Mouse (Mus musculus) liver, embryonic 16.5 days (tissue): Measurements from ENCODE around the gene Lrrc8a. TPM values are rescaled to one million over a fixed set of nuclear protein-coding genes. Genes with fewer than 3 reads are reported as not detected.

Source experiments
- ATAC-seq: fragments of 200-750 bp; cut with Nextera tagmentation; 2 replicates; pipeline ENCODE4 v1.8.0; 2017; ENCODE audit warnings: low read depth, mild to moderate bottlenecking, moderate number of reproducible peaks, moderate library complexity
- H3K27ac ChIP-seq: fragments of 300-500 bp; sonication (generic); 2 replicates; pipeline ENCODE4 v1.5.1; 2014; ENCODE audit warnings: mild to moderate bottlenecking, low read length
- H3K27me3 ChIP-seq: fragments of 300-500 bp; sonication (generic); 2 replicates; pipeline ENCODE4 v1.6.1; 2014; ENCODE audit warnings: low read depth, low read length, mixed read lengths; ENCODE audit not compliant: control insufficient read depth, insufficient read depth
- H3K36me3 ChIP-seq: fragments of 300-500 bp; sonication (generic); 2 replicates; pipeline ENCODE4 v1.6.1; 2014; ENCODE audit warnings: mild to moderate bottlenecking; ENCODE audit not compliant: control insufficient read depth, insufficient read depth
- H3K4me1 ChIP-seq: fragments of 300-500 bp; sonication (generic); 2 replicates; pipeline ENCODE4 v1.6.1; 2014; ENCODE audit warnings: low read depth, low read length, mixed read lengths; ENCODE audit not compliant: control insufficient read depth
- H3K4me2 ChIP-seq: fragments of 300-500 bp; sonication (generic); 2 replicates; pipeline ENCODE4 v1.6.1; 2014; ENCODE audit warnings: low read depth, low read length, mixed read lengths
- H3K4me3 ChIP-seq: fragments of 300-500 bp; sonication (generic); 2 replicates; pipeline ENCODE4 v1.5.1; 2014; ENCODE audit warnings: low read depth, mild to moderate bottlenecking, low read length
- H3K9ac ChIP-seq: fragments of 300-500 bp; sonication (generic); 2 replicates; pipeline ENCODE4 v1.6.1; 2014; ENCODE audit warnings: low read depth, low read length
- H3K9me3 ChIP-seq: fragments of 300-500 bp; sonication (generic); replicated peaks from 2 replicates; pipeline ENCODE4 v1.6.1; 2016; ENCODE audit warnings: low read length; ENCODE audit not compliant: control insufficient read depth
- WGBS: fragments of 180-500 bp; shearing (Covaris S2); extraction: QIAGEN DNeasy Blood & Tissue Kit; methylation state at CpG from one replicate; pipeline ENCODE4 v1.1.7; 2014; ENCODE audit not compliant: insufficient replicate concordance; 5-methylcytosine and 5-hydroxymethylcytosine counted together
- polyA plus RNA-seq: library from polyadenylated mRNA; unstranded; fragments of >200 nt; fragmentation: Nextera tagmentation; extraction: Ambion mirVana; gene quantifications from 2 replicates; pipeline ENCODE4 v1.2.1, GENCODE M21; 2015

Gene Lrrc8a
- polyA plus RNA-seq, 1 experiment from 2014 or later, result 11.9 TPM

GRCm38 (mm10) chr2:30299966-30300365 lies 62.5 kb downstream of the Lrrc8a start:
- Histone ChIP-seq H3K27me3 (no peaks in the 10 kb centered on the region), H3K27ac (no peak overlapping the region), H3K9me3 (no peaks in the 10 kb centered on the region), H3K36me3 (peaks cover 38% of the 10 kb centered on the region), H3K4me1 (no peaks in the 10 kb centered on the region), H3K4me3 (no peak overlapping the region), H3K9ac (no peak overlapping the region), H3K4me2 (no peak overlapping the region)
- no peak for ATAC-seq
- 76% methylated on average over 5 of the region's 5 CpGs for WGBS

GRCm38 (mm10) chr2:30306087-30306486 lies 68.6 kb downstream of the Lrrc8a start:
- Histone ChIP-seq H3K9ac (no peak overlapping the region), H3K9me3 (no peaks in the 10 kb centered on the region), H3K4me2 (no peak overlapping the region), H3K4me3 (no peak overlapping the region), H3K27me3 (no peaks in the 10 kb centered on the region), H3K4me1 (no peaks in the 10 kb centered on the region), H3K36me3 (peaks cover 50% of the 10 kb centered on the region), H3K27ac (no peak overlapping the region)
- ATAC-seq, result no peak
- 81% methylated on average over 7 of the region's 7 CpGs for WGBS

DNA sequence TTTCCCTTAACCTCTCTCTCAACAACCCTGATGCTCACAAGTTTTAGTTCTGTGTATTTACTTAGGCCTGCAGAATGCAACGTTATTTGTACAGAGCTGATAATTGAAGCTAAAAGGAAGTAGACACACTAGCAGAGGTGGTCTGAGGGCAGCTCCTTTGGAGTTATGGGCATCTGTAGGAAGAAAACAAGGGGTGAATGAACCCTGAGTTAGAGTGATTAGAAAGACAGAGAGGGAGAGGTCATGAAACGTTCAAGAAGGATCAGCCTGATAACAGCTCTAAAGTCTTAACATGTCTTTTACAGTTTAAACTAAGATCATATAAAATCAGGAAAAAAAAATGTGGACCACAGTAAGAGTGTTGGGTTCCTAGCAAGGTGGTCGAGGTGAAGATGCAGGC lies 71.8 kb downstream of the Lrrc8a start:
- Histone ChIP-seq H3K27me3 (no peaks in the 10 kb centered on the region), H3K4me2 (no peak overlapping the region), H3K9me3 (no peaks in the 10 kb centered on the region), H3K36me3 (peaks cover 47% of the 10 kb centered on the region), H3K27ac (no peak overlapping the region), H3K9ac (no peak overlapping the region), H3K4me1 (no peaks in the 10 kb centered on the region), H3K4me3 (no peak overlapping the region)
- WGBS, result 38% methylated on average over 3 of the region's 3 CpGs
- ATAC-seq, result peak; percentile 39; the same call in 1 of the 2 replicates

- Histone ChIP-seq H3K4me3 (no peak overlapping the region), H3K9ac (no peak overlapping the region), H3K27ac (no peak overlapping the region), H3K9me3 (no peaks in the 10 kb centered on the region), H3K4me2 (no peak overlapping the region), H3K36me3 (peaks cover 43% of the 10 kb centered on the region), H3K27me3 (no peaks in the 10 kb centered on the region), H3K4me1 (no peaks in the 10 kb centered on the region)
- WGBS, result 92% methylated on average over 2 of the region's 2 CpGs
- no peak for ATAC-seq
Measured at GRCm38 (mm10) chr2:30311481-30311880, 74.0 kb downstream of the Lrrc8a start.

Other genes starting within 250 kb of the Lrrc8a start
- 5.3 and 5.7 TPM in 2 replicates for gene Wdr34, start 188.8 kb upstream of the Lrrc8a start, polyA plus RNA-seq
- 117 and 130 TPM in 2 replicates for gene Set, start 180.3 kb upstream of the Lrrc8a start, polyA plus RNA-seq
- 2.1 and 2.3 TPM in 2 replicates for gene Pkn3, start 160.0 kb upstream of the Lrrc8a start, polyA plus RNA-seq
- 17.6 and 18.7 TPM in 2 replicates for gene Zdhhc12, start 144.1 kb upstream of the Lrrc8a start, polyA plus RNA-seq
- gene Zer1, start 113.1 kb upstream of the Lrrc8a start, polyA plus RNA-seq, result 2.3 and 2.5 TPM in 2 replicates
- gene Tbc1d13, start 104.0 kb upstream of the Lrrc8a start, polyA plus RNA-seq, result 1.7 and 2.3 TPM in 2 replicates
- gene Endog, start 66.2 kb upstream of the Lrrc8a start, polyA plus RNA-seq, result 16.4 and 19.8 TPM in 2 replicates
- gene Spout1, start 59.3 kb upstream of the Lrrc8a start, polyA plus RNA-seq, result 22.5 and 22.8 TPM in 2 replicates
- gene Kyat1, start 31.9 kb upstream of the Lrrc8a start, polyA plus RNA-seq, result 13.1 and 14.2 TPM in 2 replicates
- gene Gm28035, start 2.9 kb downstream of the Lrrc8a start, polyA plus RNA-seq, result 0.14 and 0.15 TPM in 2 replicates
- gene Phyhd1, start 28.5 kb downstream of the Lrrc8a start, polyA plus RNA-seq, result 14.4 and 16.0 TPM in 2 replicates
- not detected in 2 replicates for gene Gm28038, start 43.3 kb downstream of the Lrrc8a start, polyA plus RNA-seq
- gene Dolk, start 48.6 kb downstream of the Lrrc8a start, polyA plus RNA-seq, result 11.7 and 12.4 TPM in 2 replicates
- gene Nup188, start 48.7 kb downstream of the Lrrc8a start, polyA plus RNA-seq, result 11.9 and 16.1 TPM in 2 replicates
- 17.0 and 19.1 TPM in 2 replicates for gene Sh3glb2, start 121.6 kb downstream of the Lrrc8a start, polyA plus RNA-seq
- 6.5 and 7.2 TPM in 2 replicates for gene Miga2, start 126.5 kb downstream of the Lrrc8a start, polyA plus RNA-seq
- gene Dolpp1, start 154.5 kb downstream of the Lrrc8a start, polyA plus RNA-seq, result 14.7 and 16.5 TPM in 2 replicates
- 24.2 and 31.3 TPM in 2 replicates for gene Crat, start 178.1 kb downstream of the Lrrc8a start, polyA plus RNA-seq
- 121 TPM in 2 replicates for gene Ptpa, start 178.3 kb downstream of the Lrrc8a start, polyA plus RNA-seq
- 0.07 TPM in 1 of 2 replicates, not detected in the other for gene Ier5l, start 236.5 kb downstream of the Lrrc8a start, polyA plus RNA-seq